Mouse (Mus musculus) bone marrow macrophage, adult 2 months (primary cell): ENCODE measurements around the gene Pex26. TPM values are rescaled to one million over a fixed set of nuclear protein-coding genes. Genes with fewer than 3 reads are reported as not detected.
A peak's percentile ranks its signal among the peaks of the same experiment; 100 is the strongest.

Source experiments
- H3K27ac ChIP-seq: 2 replicates; pipeline ENCODE4 v1.5.1; 2012; ENCODE audit warnings: low read depth, low read length; ENCODE audit not compliant: insufficient read depth
- H3K4me1 ChIP-seq: 2 replicates; pipeline ENCODE4 v1.6.1; 2012; ENCODE audit warnings: low read length; ENCODE audit not compliant: control insufficient read depth, insufficient read depth
- H3K4me3 ChIP-seq: 2 replicates; pipeline ENCODE4 v1.5.1; 2012; ENCODE audit warnings: mild to moderate bottlenecking, low read length, moderate library complexity; ENCODE audit not compliant: insufficient read depth
- CTCF ChIP-seq: IDR thresholded peaks from 2 replicates; pipeline ENCODE4 v1.5.1; 2012; ENCODE audit warnings: low read depth, mild to moderate bottlenecking, low read length, moderate library complexity
- POLR2A ChIP-seq: IDR thresholded peaks from 2 replicates; pipeline ENCODE4 v1.6.1; 2012; ENCODE audit warnings: mild to moderate bottlenecking, low read depth, low read length, borderline replicate concordance
- polyA plus RNA-seq: library from polyadenylated mRNA; stranded (reverse); fragments of >200 nt; gene quantifications from 2 replicates; pipeline ENCODE4 v1.2.4, GENCODE M21; 2012; ENCODE audit not compliant: missing spikeins, insufficient read depth, insufficient read length

Pex26 gene
- polyA plus RNA-seq, 1 experiment, result 5.2 TPM

GRCm38 (mm10) chr6:121226744-121227143 lies 43.3 kb downstream of the Pex26 start:
- Histone ChIP-seq H3K4me3 (no peak overlapping the region), H3K27ac (no peak overlapping the region), H3K4me1 (peaks cover 39% of the 10 kb centered on the region)
- TF ChIP-seq CTCF (no peak), POLR2A (no peak)

GRCm38 (mm10) chr6:121228421-121228820 lies 45.0 kb downstream of the Pex26 start:
- TF ChIP-seq CTCF (no peak), POLR2A (no peak)
- Histone ChIP-seq H3K4me1 (peaks cover 39% of the 10 kb centered on the region), H3K4me3 (no peak overlapping the region), H3K27ac (no peak overlapping the region)

GRCm38 (mm10) chr6:121232652-121233051 lies 49.2 kb downstream of the Pex26 start:
- TF ChIP-seq CTCF (no peak), POLR2A (no peak)
- H3K4me3 ChIP-seq, result no peak overlapping the region
- H3K4me1 ChIP-seq, result peaks cover 13% of the 10 kb centered on the region
- H3K27ac ChIP-seq, result no peak overlapping the region

- Histone ChIP-seq H3K4me1 (peaks cover 1% of the 10 kb centered on the region; the same call in 1 of the 2 replicates), H3K4me3 (no peak overlapping the region), H3K27ac (no peak overlapping the region)
- no peak for TF ChIP-seq CTCF
- TF ChIP-seq POLR2A, result no peak
These were observed 52.9 kb downstream of the Pex26 start for GRCm38 (mm10) chr6:121236386-121236785.

- no peak overlapping the region for H3K4me3 ChIP-seq
- H3K4me1 ChIP-seq, result no peaks in the 10 kb centered on the region
- H3K27ac ChIP-seq, result no peak overlapping the region
- TF ChIP-seq POLR2A (no peak), CTCF (no peak)
These were observed 54.7 kb downstream of the Pex26 start for GRCm38 (mm10) chr6:121238209-121238608.

- Histone ChIP-seq H3K4me3 (no peak overlapping the region), H3K4me1 (peaks cover under 1% of the 10 kb centered on the region)
These were observed 58.3 kb downstream of the Pex26 start for GRCm38 (mm10) chr6:121241780-121242179.

GRCm38 (mm10) chr6:121243161-121243560 lies 59.7 kb downstream of the Pex26 start:
- H3K4me3 ChIP-seq, result no peak overlapping the region
- no peak overlapping the region for H3K27ac ChIP-seq
- H3K4me1 ChIP-seq, result peaks cover 7% of the 10 kb centered on the region
- TF ChIP-seq POLR2A (no peak), CTCF (no peak)

More at GRCm38 (mm10) chr6:121241780-121242179, 58.3 kb downstream of the Pex26 start:
- TF ChIP-seq CTCF (no peak), POLR2A (no peak)
- H3K27ac ChIP-seq, result no peak overlapping the region

GRCm38 (mm10) chr6:121245127-121246036 lies 61.9 kb downstream of the Pex26 start, which contains the start of gene Usp18:
Gene Usp18, plus strand, starts transcription at chr6:121245906.
- H3K4me1 ChIP-seq, result peaks cover 7% of the 10 kb centered on the region
- TF ChIP-seq CTCF (no peak), POLR2A (no peak)
- H3K4me3 ChIP-seq, result peak within 1 kb of the TSS; percentile 78
- no peak within 1 kb of the TSS for H3K27ac ChIP-seq

- H3K27ac ChIP-seq, result no peak overlapping the region
- TF ChIP-seq CTCF (no peak), POLR2A (no peak)
- peak overlapping the region; percentile 78 for H3K4me3 ChIP-seq
- H3K4me1 ChIP-seq, result peaks cover 11% of the 10 kb centered on the region
These were observed 62.5 kb downstream of the Pex26 start for GRCm38 (mm10) chr6:121246037-121246361.

Other genes with a start within 250 kb of the Pex26 start
- gene Mical3, start 52.7 kb upstream of the Pex26 start, polyA plus RNA-seq, result 4.1 and 4.9 TPM in 2 replicates
- gene Tuba8, start 27.0 kb downstream of the Pex26 start, polyA plus RNA-seq, result not detected in 2 replicates
- 28.7 and 31.8 TPM in 2 replicates for gene Usp18, start 62.2 kb downstream of the Pex26 start, polyA plus RNA-seq
- 1.1 and 1.3 TPM in 2 replicates for gene Slc6a13, start 116.6 kb downstream of the Pex26 start, polyA plus RNA-seq
- 20.5 and 25.7 TPM in 2 replicates for gene Slc6a12, start 159.4 kb downstream of the Pex26 start, polyA plus RNA-seq